Mouse (Mus musculus): ENCODE results near the gene AC170998.1. TPM values are rescaled to one million over a fixed set of nuclear protein-coding genes. Genes with fewer than 3 reads are reported as not detected.
"Not testable (repeated sequence)": the region's sequence is repeated elsewhere in the genome, so short reads cannot be mapped to it uniquely, and the experiment has no call there.

The AC170998.1 gene
- polyA plus RNA-seq, 1 experiment from 2014 or later, result 3.5 TPM

- WGBS, result 84% methylated on average over 2 of the region's 2 CpGs
Observed at GRCm38 (mm10) chr17:28707816-28708215, 18.1 kb upstream of the AC170998.1 start.

GRCm38 (mm10) chr17:28708989-28709388, 16.9 kb upstream of the AC170998.1 start:
- Histone ChIP-seq H3K4me1 (peaks cover 14% of the 10 kb centered on the region; the same call in 1 of the 2 replicates), H3K4me3 (no peak overlapping the region), H3K27ac (no peak overlapping the region), H3K36me3 (peaks cover 4% of the 10 kb centered on the region), H3K27me3 (no peaks in the 10 kb centered on the region), H3K9me3 (no peaks in the 10 kb centered on the region), H3K4me2 (replicated peaks) (no peak overlapping the region), H3K9ac (no peak overlapping the region)
- 28% methylated on average over 2 of the region's 2 CpGs for WGBS
- no peak for ATAC-seq (ENCODE audit: insufficient number of reproducible peaks, insufficient read depth, low FRiP score, low TSS enrichment)

More at GRCm38 (mm10) chr17:28707816-28708215, 18.1 kb upstream of the AC170998.1 start:
- no peak overlapping the region for H3K4me2 ChIP-seq (replicated peaks)
- H3K36me3 ChIP-seq, result no peaks in the 10 kb centered on the region
- ATAC-seq (ENCODE audit: insufficient number of reproducible peaks, insufficient read depth, low FRiP score, low TSS enrichment), result no peak
- H3K27ac ChIP-seq, result no peak overlapping the region
- no peak overlapping the region for H3K9ac ChIP-seq
- no peak overlapping the region for H3K4me3 ChIP-seq
- H3K4me1 ChIP-seq, result peaks cover 14% of the 10 kb centered on the region; the same call in 1 of the 2 replicates
- no peaks in the 10 kb centered on the region for H3K9me3 ChIP-seq
- H3K27me3 ChIP-seq, result no peaks in the 10 kb centered on the region

DNA sequence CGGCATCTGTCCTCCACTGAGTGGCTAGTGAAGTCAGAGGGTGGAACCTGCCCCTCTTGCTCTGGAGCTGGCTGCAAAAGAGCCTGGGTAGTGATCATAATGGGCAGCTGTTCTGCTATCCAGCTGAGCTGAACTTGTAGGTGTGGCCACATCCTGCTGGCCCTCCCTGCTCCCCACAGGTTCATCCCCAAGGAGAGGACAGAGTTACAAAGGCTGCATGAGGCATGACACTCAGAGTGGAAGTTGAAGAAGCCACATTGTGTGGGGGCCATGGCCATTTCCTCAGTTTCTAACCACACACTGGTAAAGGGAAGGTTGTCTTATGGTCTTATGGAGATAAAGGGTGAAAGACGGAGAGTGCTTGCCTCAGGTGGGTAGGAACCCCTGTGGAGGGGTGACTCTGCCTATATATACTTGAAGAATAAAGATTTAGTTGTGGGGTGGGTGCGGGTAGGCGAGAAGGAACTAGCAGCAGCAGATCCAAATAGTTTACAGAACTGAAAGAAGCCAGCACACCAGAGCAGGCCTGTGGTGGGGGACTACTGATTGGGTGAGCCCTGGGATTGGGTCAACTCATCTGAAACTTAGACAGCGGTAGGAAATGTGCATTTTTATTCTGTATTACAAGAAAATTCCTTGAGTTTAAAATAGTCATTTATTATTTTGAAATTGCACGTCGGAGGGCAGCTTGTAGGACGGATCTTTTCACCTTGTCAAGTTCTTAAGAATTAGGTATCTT, 16.2 kb upstream of the AC170998.1 start:
- Histone ChIP-seq H3K4me1 (peaks cover 14% of the 10 kb centered on the region; the same call in 1 of the 2 replicates), H3K27ac (no peak overlapping the region)
- no peak for ATAC-seq (ENCODE audit: insufficient number of reproducible peaks, insufficient read depth, low FRiP score, low TSS enrichment)

DNA sequence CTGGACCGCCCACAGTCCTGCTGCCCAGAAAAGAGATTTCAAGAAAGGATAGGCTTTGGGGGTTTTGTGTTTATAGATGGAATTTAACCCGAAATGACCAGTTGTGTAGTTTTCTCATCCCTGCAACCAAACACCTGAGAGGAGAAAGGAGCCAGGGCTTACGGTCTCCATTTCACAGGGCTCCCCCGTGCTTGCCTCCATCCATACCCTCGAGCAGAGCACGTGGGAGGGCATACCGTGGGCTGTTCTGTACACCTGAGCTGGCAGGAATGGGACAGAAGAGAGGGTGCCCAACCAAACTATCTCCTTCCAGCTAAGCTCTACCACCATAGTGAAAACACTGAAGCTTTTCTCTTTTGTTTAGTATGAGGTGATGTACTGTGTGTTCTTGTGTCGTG, 15.6 kb upstream of the AC170998.1 start:
- no peak overlapping the region for H3K4me2 ChIP-seq (replicated peaks)
- no peak for ATAC-seq (ENCODE audit: insufficient number of reproducible peaks, insufficient read depth, low FRiP score, low TSS enrichment)
- no peak overlapping the region for H3K9ac ChIP-seq
- peaks cover 14% of the 10 kb centered on the region; the same call in 1 of the 2 replicates for H3K4me1 ChIP-seq
- no peaks in the 10 kb centered on the region for H3K27me3 ChIP-seq
- H3K36me3 ChIP-seq, result peaks cover 17% of the 10 kb centered on the region
- no peaks in the 10 kb centered on the region for H3K9me3 ChIP-seq
- no peak overlapping the region for H3K4me3 ChIP-seq
- WGBS, result 74% methylated on average over 8 of the region's 8 CpGs
- no peak overlapping the region for H3K27ac ChIP-seq

More for the DNA sequence above, 16.2 kb upstream of the AC170998.1 start:
- 84% methylated on average over 8 of the region's 8 CpGs for WGBS
- no peaks in the 10 kb centered on the region for H3K27me3 ChIP-seq
- no peak overlapping the region for H3K9ac ChIP-seq
- H3K36me3 ChIP-seq, result peaks cover 12% of the 10 kb centered on the region
- H3K4me2 ChIP-seq (replicated peaks), result no peak overlapping the region
- H3K9me3 ChIP-seq, result no peaks in the 10 kb centered on the region
- H3K4me3 ChIP-seq, result no peak overlapping the region

- H3K9me3 ChIP-seq, result no peaks in the 10 kb centered on the region
- peaks cover 19% of the 10 kb centered on the region; the same call in 1 of the 2 replicates for H3K4me1 ChIP-seq
- 91% methylated on average over 6 of the region's 6 CpGs for WGBS
- peaks cover 27% of the 10 kb centered on the region for H3K36me3 ChIP-seq
- no peak overlapping the region for H3K27ac ChIP-seq
- no peak overlapping the region for H3K9ac ChIP-seq
- no peak for ATAC-seq (ENCODE audit: insufficient number of reproducible peaks, insufficient read depth, low FRiP score, low TSS enrichment)
- no peak overlapping the region for H3K4me2 ChIP-seq (replicated peaks)
- no peaks in the 10 kb centered on the region for H3K27me3 ChIP-seq
- H3K4me3 ChIP-seq, result no peak overlapping the region
Observed at GRCm38 (mm10) chr17:28711237-28711636, 14.6 kb upstream of the AC170998.1 start.

DNA sequence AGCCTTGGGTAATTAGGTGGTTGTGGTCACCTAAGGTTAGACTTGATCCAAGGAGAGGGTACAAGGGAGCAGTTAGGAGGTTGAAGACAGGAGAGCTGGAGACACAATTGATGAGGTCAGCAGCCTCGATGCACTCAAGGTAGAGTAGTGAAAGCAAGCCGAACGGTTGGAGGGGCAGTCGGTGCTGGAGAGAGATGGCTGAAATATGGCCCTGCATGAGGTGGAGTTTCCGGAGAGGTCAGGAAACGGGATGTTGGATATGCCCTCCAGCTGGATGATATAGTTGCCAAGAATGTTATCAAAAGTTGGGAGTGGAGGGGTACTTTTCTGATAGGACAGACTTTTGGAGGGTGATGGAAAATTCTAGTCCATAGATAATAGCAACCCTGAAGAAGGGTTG, 13.6 kb upstream of the AC170998.1 start:
- H3K27me3 ChIP-seq, result no peaks in the 10 kb centered on the region
- no peak overlapping the region for H3K4me3 ChIP-seq
- H3K9me3 ChIP-seq, result no peaks in the 10 kb centered on the region
- no peak for ATAC-seq (ENCODE audit: insufficient number of reproducible peaks, insufficient read depth, low FRiP score, low TSS enrichment)
- WGBS, result 86% methylated on average over 6 of the region's 6 CpGs
- no peak overlapping the region for H3K9ac ChIP-seq
- peaks cover 35% of the 10 kb centered on the region for H3K36me3 ChIP-seq
- peaks cover 25% of the 10 kb centered on the region for H3K4me1 ChIP-seq
- H3K27ac ChIP-seq, result no peak overlapping the region
- no peak overlapping the region for H3K4me2 ChIP-seq (replicated peaks)

DNA sequence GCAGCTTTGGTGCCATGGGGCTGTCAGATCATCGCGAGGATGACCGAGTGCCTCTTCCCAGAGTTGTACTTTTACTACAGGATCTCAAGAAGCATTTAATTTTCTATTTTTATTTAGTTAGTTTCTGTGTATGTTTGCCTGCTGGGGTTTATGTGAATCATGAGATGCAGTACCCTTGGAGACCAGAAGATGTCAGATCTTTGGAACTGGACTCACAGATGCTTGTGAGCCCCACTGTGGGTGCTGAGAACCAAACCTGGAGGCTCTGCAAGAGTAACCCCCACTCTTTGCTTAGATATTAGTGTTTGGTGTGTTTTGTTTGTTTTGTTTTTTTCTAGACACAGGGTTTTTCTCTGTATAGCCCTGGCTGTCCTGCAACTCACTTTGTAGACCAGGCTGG, 11.9 kb upstream of the AC170998.1 start:
- Histone ChIP-seq H3K27me3 (no peaks in the 10 kb centered on the region), H3K9ac (no peak overlapping the region), H3K9me3 (no peaks in the 10 kb centered on the region), H3K4me3 (no peak overlapping the region), H3K36me3 (peaks cover 40% of the 10 kb centered on the region), H3K4me1 (peaks cover 26% of the 10 kb centered on the region), H3K27ac (no peak overlapping the region), H3K4me2 (replicated peaks) (no peak overlapping the region)
- 93% methylated on average over 3 of the region's 3 CpGs for WGBS
- no peak for ATAC-seq (ENCODE audit: insufficient number of reproducible peaks, insufficient read depth, low FRiP score, low TSS enrichment)

GRCm38 (mm10) chr17:28715832-28716548, 9.9 kb upstream of the AC170998.1 start:
- ATAC-seq (ENCODE audit: insufficient number of reproducible peaks, insufficient read depth, low FRiP score, low TSS enrichment), result no peak
- 74% methylated on average over 7 of the region's 7 CpGs for WGBS
- H3K36me3 ChIP-seq, result peaks cover 57% of the 10 kb centered on the region

DNA sequence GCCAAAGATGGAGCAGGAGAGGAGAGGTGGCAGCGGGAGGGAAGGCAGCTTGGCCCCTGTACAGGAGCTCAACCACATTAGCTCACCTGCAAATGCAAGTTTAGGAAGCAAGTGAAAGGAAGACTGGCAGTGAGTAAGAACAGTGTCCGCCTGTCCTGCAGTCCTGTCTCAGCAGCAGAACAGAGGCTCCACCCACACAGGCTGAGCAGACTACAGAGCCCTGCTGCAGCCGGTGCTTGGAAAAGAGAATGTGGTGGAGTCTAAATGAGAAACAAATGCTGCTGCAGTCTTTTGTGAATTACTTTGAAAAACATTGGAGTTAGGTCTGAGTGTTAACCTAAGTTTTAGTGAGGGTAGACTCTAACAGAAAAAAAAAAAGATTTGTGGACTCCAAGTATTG, 8.3 kb upstream of the AC170998.1 start:
- Histone ChIP-seq H3K9ac (no peak overlapping the region), H3K4me3 (no peak overlapping the region), H3K4me1 (peaks cover 18% of the 10 kb centered on the region), H3K27ac (peak overlapping the region; percentile 69), H3K9me3 (no peaks in the 10 kb centered on the region), H3K36me3 (peaks cover 57% of the 10 kb centered on the region), H3K27me3 (no peaks in the 10 kb centered on the region), H3K4me2 (replicated peaks) (no peak overlapping the region)
- peak; percentile 75; the same call in 1 of the 2 replicates for ATAC-seq (ENCODE audit: insufficient number of reproducible peaks, insufficient read depth, low FRiP score, low TSS enrichment)
- 51% methylated on average over 3 of the region's 3 CpGs for WGBS

More at GRCm38 (mm10) chr17:28715832-28716548, 9.9 kb upstream of the AC170998.1 start:
- H3K4me1 ChIP-seq, result peaks cover 18% of the 10 kb centered on the region
- no peak overlapping the region for H3K4me3 ChIP-seq
- H3K27me3 ChIP-seq, result no peaks in the 10 kb centered on the region
- H3K27ac ChIP-seq, result no peak overlapping the region
- H3K9ac ChIP-seq, result no peak overlapping the region
- no peak overlapping the region for H3K4me2 ChIP-seq (replicated peaks)
- H3K9me3 ChIP-seq, result no peaks in the 10 kb centered on the region

DNA sequence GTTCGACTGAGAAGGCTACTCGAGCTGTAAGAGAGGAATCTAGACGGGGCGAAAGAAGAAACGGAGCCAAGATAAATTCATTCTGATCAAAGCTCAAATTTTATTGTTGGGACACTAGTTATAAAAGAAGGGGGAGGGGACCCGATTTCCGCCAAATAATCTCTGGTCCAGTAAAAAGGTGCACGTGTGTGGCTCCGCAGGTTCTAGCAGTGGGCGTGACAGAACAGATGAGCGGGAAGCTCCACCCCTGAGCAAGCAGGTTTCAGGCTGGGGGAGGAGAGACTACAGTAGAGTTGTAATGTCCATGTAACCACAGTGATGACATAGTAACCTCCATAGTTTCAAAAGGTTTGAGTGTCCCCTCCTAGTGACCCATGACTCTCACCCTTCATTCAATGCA, 1.6 kb downstream of the AC170998.1 start:
- 93% methylated on average over 11 of the region's 11 CpGs for WGBS
- H3K36me3 ChIP-seq, result peaks cover 77% of the 10 kb centered on the region

GRCm38 (mm10) chr17:28735317-28736105, 9.6 kb downstream of the AC170998.1 start:
- H3K36me3 ChIP-seq, result peaks cover 55% of the 10 kb centered on the region
- no peak overlapping the region for H3K9ac ChIP-seq
- H3K4me1 ChIP-seq, result no peaks in the 10 kb centered on the region
- H3K27ac ChIP-seq, result no peak overlapping the region
- no peak for ATAC-seq (ENCODE audit: insufficient number of reproducible peaks, insufficient read depth, low FRiP score, low TSS enrichment)
- WGBS, result 92% methylated on average over 6 of the region's 6 CpGs
- H3K9me3 ChIP-seq, result no peaks in the 10 kb centered on the region
- no peaks in the 10 kb centered on the region for H3K27me3 ChIP-seq
- no peak overlapping the region for H3K4me2 ChIP-seq (replicated peaks)
- H3K4me3 ChIP-seq, result no peak overlapping the region

More for the DNA sequence above, 1.6 kb downstream of the AC170998.1 start:
- H3K9ac ChIP-seq; H3K4me3 ChIP-seq; H3K9me3 ChIP-seq; ATAC-seq (ENCODE audit: insufficient number of reproducible peaks, insufficient read depth, low FRiP score, low TSS enrichment); H3K27me3 ChIP-seq; H3K4me1 ChIP-seq; H3K4me2 ChIP-seq (replicated peaks); H3K27ac ChIP-seq: not testable (repeated sequence)

All from embryonic facial prominence, embryonic 12.5 days (tissue).